20 mouse cellular contexts compared by ENCODE assay signal in genomic region chr2:12697209-12697608, GRCm38 (mm10).
"Had no signal": no experiment of that assay in that cellular context is flagged by ENCODE, and none has a peak within 500 bp of the region (broad histone marks: within the 10 kb centered on the region; RNA-seq: fewer than 3 reads in every experiment).

No protein-coding gene starts in this region.

- H3K27me3 ChIP-seq: hindbrain, embryonic 13.5 days; hindbrain, embryonic 15.5 days; limb, embryonic 13.5 days; limb, embryonic 15.5 days; liver, embryonic 12.5 days had no signal

- H3K36me3 ChIP-seq: hindbrain, embryonic 13.5 days; hindbrain, embryonic 15.5 days; limb, embryonic 13.5 days; limb, embryonic 15.5 days; liver, embryonic 12.5 days had no signal

- DNase-seq: gastrocnemius, postnatal 14 days; gastrocnemius, postnatal 36 days; heart, adult 11 months; heart, adult 2 months; kidney, adult 11 months; kidney, adult 8-10 months; kidney, postnatal 10 days; kidney, postnatal 25 days; layer of hippocampus, adult 9-11 months; layer of hippocampus, postnatal 36 days; left cerebral cortex, postnatal 4 days had no signal

- H3K4me1 ChIP-seq: hindbrain, embryonic 13.5 days; hindbrain, embryonic 15.5 days; limb, embryonic 13.5 days; limb, embryonic 15.5 days; liver, embryonic 12.5 days had no signal

- H3K4me2 ChIP-seq: heart, embryonic 11.5 days; hindbrain, embryonic 13.5 days; hindbrain, embryonic 15.5 days; limb, embryonic 13.5 days; limb, embryonic 15.5 days; liver, embryonic 12.5 days had no signal

- H3K4me3 ChIP-seq: heart, adult 2 months; hindbrain, embryonic 13.5 days; hindbrain, embryonic 15.5 days; limb, embryonic 13.5 days; limb, embryonic 15.5 days; liver, embryonic 12.5 days had no signal

- H3K27ac ChIP-seq: hindbrain, embryonic 13.5 days; hindbrain, embryonic 15.5 days; hindbrain, postnatal 0 days; limb, embryonic 13.5 days; limb, embryonic 15.5 days; liver, embryonic 12.5 days; liver, embryonic 14.5 days had no signal

- H3K9ac ChIP-seq: hindbrain, embryonic 13.5 days; hindbrain, embryonic 15.5 days; limb, embryonic 13.5 days; limb, embryonic 15.5 days; liver, embryonic 12.5 days; liver, embryonic 14.5 days had no signal

- H3K9me3 ChIP-seq: hindbrain, embryonic 13.5 days; hindbrain, embryonic 15.5 days; limb, embryonic 13.5 days; limb, embryonic 15.5 days; liver, embryonic 12.5 days had no signal

- ATAC-seq: hindbrain, postnatal 0 days; intestine, embryonic 16.5 days; liver, embryonic 12.5 days had no signal
